Mouse (Mus musculus) liver, embryonic 12.5 days (tissue): ENCODE measurements around the gene Il12rb2. TPM values are rescaled to one million over a fixed set of nuclear protein-coding genes. Genes with fewer than 3 reads are reported as not detected.

Experiments used
- ATAC-seq: fragments of 200-750 bp; cut with Nextera tagmentation; 2 replicates; pipeline ENCODE4 v1.8.0; 2017; ENCODE audit warnings: moderate number of reproducible peaks, mild to moderate bottlenecking, moderate library complexity
- H3K27ac ChIP-seq: fragments of 300-500 bp; sonication (generic); 2 replicates; pipeline ENCODE4 v1.5.1; 2016; ENCODE audit warnings: mild to moderate bottlenecking
- H3K27me3 ChIP-seq: fragments of 300-500 bp; sonication (generic); replicated peaks from 2 replicates; pipeline ENCODE4 v1.6.1; 2016; ENCODE audit warnings: mild to moderate bottlenecking, moderate library complexity
- H3K36me3 ChIP-seq: fragments of 300-500 bp; sonication (generic); 2 replicates; pipeline ENCODE4 v1.6.1; 2016; ENCODE audit warnings: mild to moderate bottlenecking, moderate library complexity
- H3K4me1 ChIP-seq: fragments of 300-500 bp; sonication (generic); 2 replicates; pipeline ENCODE4 v1.6.1; 2016
- H3K4me2 ChIP-seq: fragments of 300-500 bp; sonication (generic); 2 replicates; pipeline ENCODE4 v1.6.1; 2016; ENCODE audit warnings: mild to moderate bottlenecking, moderate library complexity
- H3K4me3 ChIP-seq: fragments of 300-500 bp; sonication (generic); 2 replicates; pipeline ENCODE4 v1.5.1; 2016; ENCODE audit warnings: mild to moderate bottlenecking, moderate library complexity
- H3K9ac ChIP-seq: fragments of 300-500 bp; sonication (generic); 2 replicates; pipeline ENCODE4 v1.6.1; 2016; ENCODE audit warnings: mild to moderate bottlenecking, moderate library complexity
- H3K9me3 ChIP-seq: fragments of 300-500 bp; sonication (generic); replicated peaks from 2 replicates; pipeline ENCODE4 v1.6.1; 2016; ENCODE audit warnings: mild to moderate bottlenecking, moderate library complexity
- WGBS: fragments of 180-500 bp; shearing (Covaris S2); methylation state at CpG from one replicate; pipeline ENCODE4 v1.1.7; 2016; ENCODE audit not compliant: insufficient replicate concordance; 5-methylcytosine and 5-hydroxymethylcytosine counted together
- polyA plus RNA-seq: library from polyadenylated mRNA; unstranded; fragments of >200 nt; fragmentation: Nextera tagmentation; extraction: Ambion mirVana; gene quantifications from 2 replicates; pipeline ENCODE4 v1.2.1, GENCODE M21; 2016

The Il12rb2 gene
- polyA plus RNA-seq, result 0.38 and 0.44 TPM in 2 replicates

- Histone ChIP-seq H3K4me2 (peak within 1 kb of the TSS; percentile 65), H3K9me3 (no peaks in the 10 kb centered on the region), H3K27ac (no peak within 1 kb of the TSS), H3K9ac (no peak within 1 kb of the TSS), H3K4me1 (no peaks in the 10 kb centered on the region), H3K36me3 (no peaks in the 10 kb centered on the region), H3K4me3 (peak within 1 kb of the TSS; percentile 43), H3K27me3 (peaks cover 8% of the 10 kb centered on the region)
- WGBS, result 2% methylated on average over 26 of the region's 26 CpGs
- ATAC-seq, result 0 out of 2 replicates have a peak, but pooled peaks have one; percentile 46
Observed at GRCm38 (mm10) chr6:67375982-67376391, at the start of gene Il12rb2. Gene Il12rb2, minus strand, starts transcription at chr6:67376188.

GRCm38 (mm10) chr6:67421761-67422160 lies 45.8 kb upstream of the Il12rb2 start:
- Histone ChIP-seq H3K4me1 (no peaks in the 10 kb centered on the region), H3K4me2 (no peak overlapping the region), H3K27ac (no peak overlapping the region), H3K9ac (no peak overlapping the region), H3K36me3 (no peaks in the 10 kb centered on the region), H3K27me3 (no peaks in the 10 kb centered on the region), H3K9me3 (no peaks in the 10 kb centered on the region), H3K4me3 (no peak overlapping the region)
- no peak for ATAC-seq
- WGBS, result 69% methylated on average over 5 of the region's 5 CpGs

- H3K9ac ChIP-seq, result no peak overlapping the region
- no peaks in the 10 kb centered on the region for H3K9me3 ChIP-seq
- 54% methylated on average over 3 of the region's 3 CpGs for WGBS
- H3K27me3 ChIP-seq, result no peaks in the 10 kb centered on the region
- no peak overlapping the region for H3K27ac ChIP-seq
- no peak overlapping the region for H3K4me3 ChIP-seq
- H3K4me1 ChIP-seq, result no peaks in the 10 kb centered on the region
- H3K36me3 ChIP-seq, result no peaks in the 10 kb centered on the region
- ATAC-seq, result no peak
- no peak overlapping the region for H3K4me2 ChIP-seq
Observed at GRCm38 (mm10) chr6:67416557-67416956, 40.6 kb upstream of the Il12rb2 start.

- H3K4me2 ChIP-seq, result no peak overlapping the region
- WGBS, result 41% methylated on average over 5 of the region's 5 CpGs
- no peak for ATAC-seq
Observed at GRCm38 (mm10) chr6:67415276-67415675, 39.3 kb upstream of the Il12rb2 start.

GRCm38 (mm10) chr6:67413378-67413777 lies 37.4 kb upstream of the Il12rb2 start:
- WGBS, result 76% methylated on average over 2 of the region's 2 CpGs
- H3K4me1 ChIP-seq, result no peaks in the 10 kb centered on the region

More at GRCm38 (mm10) chr6:67415276-67415675, 39.3 kb upstream of the Il12rb2 start:
- H3K4me1 ChIP-seq, result no peaks in the 10 kb centered on the region
- no peaks in the 10 kb centered on the region for H3K36me3 ChIP-seq
- no peak overlapping the region for H3K27ac ChIP-seq
- no peaks in the 10 kb centered on the region for H3K27me3 ChIP-seq
- no peaks in the 10 kb centered on the region for H3K9me3 ChIP-seq
- no peak overlapping the region for H3K9ac ChIP-seq
- H3K4me3 ChIP-seq, result no peak overlapping the region

GRCm38 (mm10) chr6:67405281-67405682 lies 29.3 kb upstream of the Il12rb2 start:
- ATAC-seq, result no peak
- WGBS, result 63% methylated on average over 3 of the region's 3 CpGs

More at GRCm38 (mm10) chr6:67413378-67413777, 37.4 kb upstream of the Il12rb2 start:
- no peaks in the 10 kb centered on the region for H3K27me3 ChIP-seq
- H3K36me3 ChIP-seq, result no peaks in the 10 kb centered on the region
- ATAC-seq, result no peak
- no peak overlapping the region for H3K4me3 ChIP-seq
- no peak overlapping the region for H3K27ac ChIP-seq
- H3K9me3 ChIP-seq, result no peaks in the 10 kb centered on the region
- H3K4me2 ChIP-seq, result no peak overlapping the region
- no peak overlapping the region for H3K9ac ChIP-seq

GRCm38 (mm10) chr6:67399551-67399950 lies 23.6 kb upstream of the Il12rb2 start:
- no peaks in the 10 kb centered on the region for H3K27me3 ChIP-seq
- WGBS, result 59% methylated on average over 5 of the region's 5 CpGs
- ATAC-seq, result no peak

More at GRCm38 (mm10) chr6:67405281-67405682, 29.3 kb upstream of the Il12rb2 start:
- Histone ChIP-seq H3K27me3 (no peaks in the 10 kb centered on the region), H3K4me2 (no peak overlapping the region), H3K9me3 (no peaks in the 10 kb centered on the region), H3K4me3 (no peak overlapping the region), H3K4me1 (no peaks in the 10 kb centered on the region), H3K27ac (no peak overlapping the region), H3K9ac (no peak overlapping the region), H3K36me3 (no peaks in the 10 kb centered on the region)

GRCm38 (mm10) chr6:67365785-67366184 lies 10.2 kb downstream of the Il12rb2 start:
- Histone ChIP-seq H3K4me2 (no peak overlapping the region), H3K27me3 (no peaks in the 10 kb centered on the region), H3K9ac (no peak overlapping the region), H3K4me3 (no peak overlapping the region), H3K4me1 (no peaks in the 10 kb centered on the region), H3K9me3 (no peaks in the 10 kb centered on the region), H3K27ac (no peak overlapping the region), H3K36me3 (no peaks in the 10 kb centered on the region)
- ATAC-seq, result no peak
- WGBS, result 72% methylated on average over 4 of the region's 4 CpGs

More at GRCm38 (mm10) chr6:67399551-67399950, 23.6 kb upstream of the Il12rb2 start:
- H3K9me3 ChIP-seq, result no peaks in the 10 kb centered on the region
- no peaks in the 10 kb centered on the region for H3K36me3 ChIP-seq
- no peak overlapping the region for H3K27ac ChIP-seq
- H3K4me2 ChIP-seq, result no peak overlapping the region
- no peak overlapping the region for H3K4me3 ChIP-seq
- no peak overlapping the region for H3K9ac ChIP-seq
- no peaks in the 10 kb centered on the region for H3K4me1 ChIP-seq

- no peaks in the 10 kb centered on the region for H3K4me1 ChIP-seq
- no peak for ATAC-seq
- no peaks in the 10 kb centered on the region for H3K36me3 ChIP-seq
- H3K4me3 ChIP-seq, result no peak overlapping the region
- H3K27me3 ChIP-seq, result no peaks in the 10 kb centered on the region
- no peak overlapping the region for H3K4me2 ChIP-seq
- no peaks in the 10 kb centered on the region for H3K9me3 ChIP-seq
- H3K9ac ChIP-seq, result no peak overlapping the region
- 62% methylated on average over 6 of the region's 6 CpGs for WGBS
- H3K27ac ChIP-seq, result no peak overlapping the region
Observed at GRCm38 (mm10) chr6:67348065-67348464, 27.9 kb downstream of the Il12rb2 start.

GRCm38 (mm10) chr6:67339494-67339893 lies 36.5 kb downstream of the Il12rb2 start:
- Histone ChIP-seq H3K4me2 (no peak overlapping the region), H3K27ac (no peak overlapping the region), H3K4me3 (no peak overlapping the region), H3K36me3 (no peaks in the 10 kb centered on the region), H3K4me1 (peaks cover 26% of the 10 kb centered on the region), H3K9ac (no peak overlapping the region), H3K9me3 (no peaks in the 10 kb centered on the region), H3K27me3 (no peaks in the 10 kb centered on the region)
- no peak for ATAC-seq

- H3K4me3 ChIP-seq, result no peak overlapping the region
- no peak overlapping the region; the same call in 1 of the 2 replicates for H3K4me2 ChIP-seq
- no peaks in the 10 kb centered on the region for H3K36me3 ChIP-seq
- H3K27me3 ChIP-seq, result no peaks in the 10 kb centered on the region
- peak overlapping the region; percentile 43; the same call in 1 of the 2 replicates for H3K27ac ChIP-seq
- peaks cover 26% of the 10 kb centered on the region for H3K4me1 ChIP-seq
- H3K9ac ChIP-seq, result no peak overlapping the region
- peak; percentile 89 for ATAC-seq
- no peaks in the 10 kb centered on the region for H3K9me3 ChIP-seq
Observed at GRCm38 (mm10) chr6:67337943-67338342, 38.0 kb downstream of the Il12rb2 start.

GRCm38 (mm10) chr6:67323788-67324187 lies 52.2 kb downstream of the Il12rb2 start:
- ATAC-seq, result no peak
- 83% methylated on average over 3 of the region's 3 CpGs for WGBS

GRCm38 (mm10) chr6:67318451-67318850 lies 57.5 kb downstream of the Il12rb2 start:
- Histone ChIP-seq H3K27ac (no peak overlapping the region), H3K4me2 (0 out of 2 replicates have a peak overlapping the region, but pooled peaks have one; percentile 25), H3K36me3 (no peaks in the 10 kb centered on the region), H3K9me3 (no peaks in the 10 kb centered on the region), H3K27me3 (no peaks in the 10 kb centered on the region), H3K4me1 (peaks cover 8% of the 10 kb centered on the region; the same call in 1 of the 2 replicates), H3K4me3 (no peak overlapping the region), H3K9ac (peak overlapping the region; percentile 22; the same call in 1 of the 2 replicates)
- ATAC-seq, result peak; percentile 80
- 18% methylated on average over 10 of the region's 10 CpGs for WGBS

More at GRCm38 (mm10) chr6:67323788-67324187, 52.2 kb downstream of the Il12rb2 start:
- H3K4me3 ChIP-seq, result no peak overlapping the region
- H3K4me1 ChIP-seq, result peaks cover 4% of the 10 kb centered on the region; the same call in 1 of the 2 replicates
- no peaks in the 10 kb centered on the region for H3K9me3 ChIP-seq
- no peak overlapping the region for H3K4me2 ChIP-seq
- no peaks in the 10 kb centered on the region for H3K27me3 ChIP-seq
- H3K27ac ChIP-seq, result no peak overlapping the region
- no peaks in the 10 kb centered on the region for H3K36me3 ChIP-seq
- H3K9ac ChIP-seq, result no peak overlapping the region
